Mouse (Mus musculus) gastrocnemius, postnatal 36 days (tissue): ENCODE results near the gene Bmp8b. TPM values are rescaled to one million over a fixed set of nuclear protein-coding genes. Genes with fewer than 3 reads are reported as not detected.
A peak's percentile ranks its signal among the peaks of the same experiment; 100 is the strongest.
"Not testable (repeated sequence)": the region's sequence is repeated elsewhere in the genome, so short reads cannot be mapped to it uniquely, and the experiment has no call there.

ENCODE experiments used
- DNase-seq, 2 experiments: peaks; one replicate each; pipeline ENCODE4 v3.0.0; 2022
- intact Hi-C: fragments of 180-260 bp; cut with DNase I; formaldehyde crosslinking; loops from one replicate; pipeline ENCODE4 v1.15.1; 2025
- total RNA-seq, 2 experiments: library from RNA; stranded (reverse); gene quantifications; 2 replicates each; pipeline ENCODE4 v1.2.3; 2021

Gene Bmp8b
- total RNA-seq, 2 experiments from 2014 or later, result not detected

DNA sequence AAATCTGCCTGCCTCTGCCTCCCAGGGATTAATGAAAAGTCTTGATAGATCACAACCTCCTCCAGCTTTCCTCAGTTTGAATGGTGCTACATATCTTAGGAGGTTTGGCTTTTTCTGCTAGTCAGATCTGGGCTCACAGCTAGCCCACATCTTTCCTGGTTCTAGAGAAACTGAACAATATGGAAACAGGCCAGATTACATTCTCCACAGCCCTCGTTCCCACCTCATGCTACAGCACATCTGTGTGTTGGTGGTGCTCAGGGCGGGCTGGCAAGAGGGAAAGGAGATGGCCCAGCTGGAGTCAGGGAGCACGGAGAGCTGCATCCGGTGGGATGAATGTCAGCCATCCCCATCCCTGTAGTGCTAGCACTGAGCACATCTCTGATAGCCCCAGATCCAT is 5.8 kb downstream of the Bmp8b start:
- no peak for DNase-seq
- intact Hi-C loops, result no loop called here

DNA sequence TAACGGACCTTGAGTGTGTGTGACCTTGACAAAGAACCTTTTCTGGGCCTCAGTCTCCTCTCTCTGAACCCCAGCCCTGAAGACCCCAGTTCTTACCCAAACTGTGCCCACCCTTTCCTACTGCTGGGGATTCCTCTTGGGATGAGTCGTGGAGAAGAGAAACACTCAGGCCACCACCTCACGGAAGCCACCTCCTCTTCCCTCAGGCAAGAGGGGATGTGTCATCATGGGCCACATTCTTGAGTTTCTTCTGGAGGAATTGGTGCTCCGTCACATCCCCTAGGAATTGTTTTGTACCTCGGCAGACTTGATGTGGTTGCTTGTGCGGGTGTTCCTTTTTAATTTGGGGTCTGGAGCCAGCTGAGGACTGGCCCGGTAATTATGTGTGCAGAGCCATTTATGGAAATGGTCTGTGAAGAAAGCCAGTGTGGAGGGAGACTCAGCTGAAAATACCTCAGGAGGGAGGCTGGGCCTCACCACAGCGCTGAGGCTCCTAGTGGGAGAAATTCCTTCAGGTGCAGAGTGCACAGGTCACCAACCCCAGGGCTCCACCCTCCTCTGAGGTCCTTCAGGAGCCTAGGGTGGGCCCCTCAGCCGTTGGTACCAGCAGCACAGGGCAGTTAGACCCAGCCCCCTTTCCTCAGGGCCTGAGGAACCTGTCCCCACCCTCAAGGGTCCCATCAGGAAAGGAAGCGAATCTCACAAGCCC is 6.5 kb downstream of the Bmp8b start:
- intact Hi-C loops, DNase-seq: not testable (repeated sequence)

DNA sequence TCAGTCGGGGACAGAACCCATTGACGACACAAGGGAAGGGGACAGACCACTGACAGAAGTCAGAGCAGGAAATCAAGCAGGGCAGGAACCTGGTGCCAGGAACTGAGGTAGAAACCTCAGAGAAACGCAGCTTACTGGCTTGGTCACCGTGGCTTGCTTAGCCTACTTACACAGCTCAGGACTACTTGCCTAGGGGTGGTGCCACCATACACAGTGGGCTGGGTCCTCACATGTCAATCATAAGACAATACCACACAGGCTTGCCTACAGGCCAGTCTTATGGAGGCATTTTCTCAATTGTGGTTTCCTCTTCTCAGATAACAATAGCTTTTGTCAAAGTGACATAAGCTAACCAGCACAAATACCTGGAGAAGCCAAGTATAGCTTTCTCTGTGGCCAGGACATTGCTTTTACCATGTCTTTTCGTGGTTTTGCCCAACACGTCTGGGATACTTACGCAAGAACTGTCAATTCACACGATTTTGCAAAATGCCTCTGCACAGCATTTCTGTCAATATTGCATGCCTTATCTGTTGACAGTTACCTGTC is 7.3 kb downstream of the Bmp8b start:
- intact Hi-C loops, result no loop called here
- DNase-seq, result no peak

DNA sequence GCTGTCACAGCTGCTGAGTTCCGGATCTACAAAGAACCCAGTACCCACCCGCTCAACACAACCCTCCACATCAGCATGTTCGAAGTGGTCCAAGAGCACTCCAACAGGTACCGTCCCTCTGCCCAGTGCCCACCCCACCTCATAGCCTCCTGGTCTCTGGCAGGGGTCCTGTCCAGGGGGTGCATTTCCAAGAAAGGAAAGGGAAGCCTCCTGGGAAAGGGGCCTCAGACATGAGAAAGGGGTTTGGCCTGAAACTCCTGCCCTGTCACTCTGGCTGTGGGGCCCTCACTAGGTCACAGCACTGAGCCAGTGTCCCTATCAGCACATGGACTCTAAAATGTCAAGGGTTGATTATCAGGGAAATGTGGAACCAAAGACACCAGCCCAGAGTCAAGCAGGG is 9.7 kb downstream of the Bmp8b start:
- intact Hi-C loops, DNase-seq: not testable (repeated sequence)

DNA sequence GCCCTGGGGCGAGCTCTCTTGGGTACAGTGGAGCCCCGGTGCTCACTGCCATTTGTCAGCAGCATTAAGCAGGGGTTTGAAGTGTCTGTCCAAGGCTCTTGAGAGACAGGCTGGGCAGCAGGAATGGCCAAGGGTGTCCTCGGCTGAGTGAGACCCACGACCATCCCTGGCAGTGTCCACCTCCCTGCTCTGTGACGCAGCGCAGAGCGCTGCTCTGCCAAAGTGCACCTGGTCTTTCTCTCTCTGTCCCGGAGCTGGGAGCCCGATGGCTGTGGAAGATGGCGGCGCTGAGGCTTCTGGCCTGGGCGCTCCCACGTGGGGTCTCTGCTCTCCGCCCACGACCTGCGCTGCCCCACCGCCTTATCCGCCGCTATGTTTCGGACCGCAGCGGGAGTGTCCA is 11.0 kb downstream of the Bmp8b start, which contains the start of gene Oxct2b:
Gene Oxct2b (plus strand): TSS at position 256 of the 400 bp plus-strand sequence.
- intact Hi-C loops, result no loop called here
- no peak for DNase-seq

DNA sequence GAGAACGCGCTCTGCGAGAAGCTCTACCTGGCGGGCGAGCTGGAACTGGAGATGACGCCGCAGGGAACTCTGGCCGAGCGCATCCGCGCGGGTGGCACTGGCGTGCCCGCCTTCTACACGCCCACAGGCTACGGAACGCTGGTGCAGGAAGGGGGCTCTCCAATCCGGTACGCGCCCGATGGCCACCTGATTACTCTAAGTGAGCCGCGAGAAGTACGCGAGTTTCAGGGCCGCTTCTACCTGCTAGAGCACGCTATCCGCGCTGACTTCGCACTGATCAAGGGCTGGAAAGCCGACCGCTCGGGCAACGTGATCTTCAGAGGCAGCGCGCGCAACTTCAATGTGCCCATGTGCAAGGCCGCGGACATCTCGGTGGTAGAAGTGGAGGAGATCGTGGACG is 11.7 kb downstream of the Bmp8b start:
- intact Hi-C loops, DNase-seq: not testable (repeated sequence)

DNA sequence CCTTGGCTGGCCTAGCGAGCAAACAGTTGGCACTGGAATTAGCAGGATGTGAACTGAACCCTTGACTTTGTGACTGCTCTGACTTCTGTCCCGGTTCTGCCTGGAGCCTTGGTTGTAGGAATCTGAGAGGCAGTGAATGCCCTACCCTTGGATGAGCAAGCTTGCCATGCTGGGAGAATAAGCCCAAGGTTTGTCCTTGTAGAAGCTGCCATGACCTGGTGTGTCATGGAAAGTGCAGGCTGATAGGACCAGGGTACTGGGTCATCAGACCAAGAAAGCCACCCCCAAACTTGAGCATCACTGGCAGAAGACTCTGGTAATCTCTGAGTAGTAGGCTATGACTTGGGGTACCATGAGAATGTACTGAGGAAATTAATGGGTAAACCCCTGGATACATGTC is 16.3 kb downstream of the Bmp8b start:
- intact Hi-C loops, result no loop called here
- DNase-seq, result no peak

DNA sequence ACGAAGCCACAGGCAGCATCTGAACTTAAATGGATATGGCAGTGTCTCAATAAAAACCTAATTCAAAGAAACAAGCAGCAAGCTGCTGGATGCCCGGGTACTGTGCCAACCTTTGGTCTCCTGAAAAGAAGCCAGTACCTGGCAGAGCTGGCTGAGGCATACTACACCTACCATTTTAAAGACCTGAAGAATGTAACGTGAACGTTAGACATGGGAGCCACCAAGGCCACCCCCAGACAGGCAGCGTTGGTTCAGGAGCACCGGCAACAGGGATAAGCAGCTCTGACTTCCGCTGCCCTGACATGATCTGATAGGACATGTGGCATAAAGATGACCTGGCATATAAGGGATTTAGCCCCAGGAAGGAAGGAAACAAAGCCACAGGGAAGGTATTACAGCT is 21.7 kb downstream of the Bmp8b start:
- no peak for DNase-seq
- intact Hi-C loops, result no loop called here

DNA sequence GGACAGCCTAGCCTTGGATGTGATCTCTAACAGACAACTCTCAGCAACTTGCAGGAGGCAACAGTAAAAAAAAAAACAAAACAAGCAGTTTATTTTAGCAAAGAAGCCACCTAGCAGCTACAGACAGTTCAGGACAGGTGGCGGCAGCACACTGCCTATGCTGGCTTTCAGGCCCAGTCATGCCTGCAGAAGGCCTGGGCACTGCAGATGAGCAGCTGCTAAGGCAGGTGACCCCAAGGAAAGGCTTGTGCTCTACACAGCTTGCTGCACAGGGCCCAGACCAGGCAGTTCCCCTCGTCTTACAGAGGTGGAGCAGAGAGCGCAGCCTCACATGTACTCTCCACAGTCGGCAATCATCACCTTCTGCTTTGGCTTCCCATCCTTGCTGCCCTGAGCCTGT is 22.1 kb downstream of the Bmp8b start:
- DNase-seq, result no peak
- intact Hi-C loops, result no loop called here

DNA sequence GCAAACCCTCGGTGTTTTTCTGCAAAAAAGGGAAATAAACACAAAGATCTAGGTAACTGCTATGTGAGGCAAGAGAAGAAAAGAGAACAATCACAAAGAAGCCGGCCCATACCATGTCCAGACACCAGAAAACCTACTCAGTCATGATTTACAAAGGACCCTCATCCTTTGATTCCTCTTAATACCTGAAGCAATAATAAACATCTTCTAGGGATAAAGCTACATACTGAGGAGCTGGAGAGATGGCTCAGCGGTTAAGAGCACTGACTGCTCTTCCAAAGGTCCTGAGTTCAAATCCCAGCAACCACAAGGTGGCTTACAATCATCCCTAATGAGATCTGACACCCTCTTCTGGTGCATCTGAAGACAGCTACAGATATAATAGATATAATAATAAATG is 32.6 kb downstream of the Bmp8b start:
- no peak for DNase-seq
- intact Hi-C loops, result no loop called here

DNA sequence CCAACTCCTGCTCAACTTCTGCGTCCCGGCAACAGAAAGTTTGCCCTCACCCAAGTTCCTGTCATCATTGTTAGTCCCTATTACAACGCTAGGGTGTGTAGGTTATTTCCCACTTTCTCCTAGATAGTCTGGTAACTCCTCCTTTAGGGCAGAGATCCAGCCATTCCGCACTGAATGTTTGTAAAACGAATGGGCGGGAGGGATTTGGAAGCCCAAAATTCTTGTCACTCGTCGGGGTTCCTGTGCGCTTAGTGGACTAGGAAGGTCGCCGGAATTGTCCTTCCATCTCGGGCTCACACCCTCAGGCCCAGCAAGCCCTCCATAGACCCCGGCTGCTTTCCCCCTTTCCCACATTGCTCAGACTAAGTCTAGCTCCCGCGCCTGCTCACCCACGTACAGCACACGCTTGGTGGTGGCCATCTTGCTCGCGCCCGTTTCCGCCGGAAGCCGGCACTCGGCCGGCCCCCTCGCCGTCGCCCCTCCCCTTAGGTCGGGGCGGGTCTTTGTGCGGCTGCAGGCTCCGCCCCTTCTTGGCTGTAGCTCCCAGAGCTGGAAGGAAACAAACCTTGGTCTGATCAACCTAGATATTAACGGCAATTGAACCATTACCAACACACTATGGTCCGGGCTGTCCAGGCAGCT is 34.7 kb downstream of the Bmp8b start, which contains the start of gene Ppie:
Gene Ppie (minus strand): TSS at position 439 of the 642 bp plus-strand sequence.
- DNase-seq, result peak; percentile 71 to 78
- intact Hi-C loops, result no loop called here

DNA sequence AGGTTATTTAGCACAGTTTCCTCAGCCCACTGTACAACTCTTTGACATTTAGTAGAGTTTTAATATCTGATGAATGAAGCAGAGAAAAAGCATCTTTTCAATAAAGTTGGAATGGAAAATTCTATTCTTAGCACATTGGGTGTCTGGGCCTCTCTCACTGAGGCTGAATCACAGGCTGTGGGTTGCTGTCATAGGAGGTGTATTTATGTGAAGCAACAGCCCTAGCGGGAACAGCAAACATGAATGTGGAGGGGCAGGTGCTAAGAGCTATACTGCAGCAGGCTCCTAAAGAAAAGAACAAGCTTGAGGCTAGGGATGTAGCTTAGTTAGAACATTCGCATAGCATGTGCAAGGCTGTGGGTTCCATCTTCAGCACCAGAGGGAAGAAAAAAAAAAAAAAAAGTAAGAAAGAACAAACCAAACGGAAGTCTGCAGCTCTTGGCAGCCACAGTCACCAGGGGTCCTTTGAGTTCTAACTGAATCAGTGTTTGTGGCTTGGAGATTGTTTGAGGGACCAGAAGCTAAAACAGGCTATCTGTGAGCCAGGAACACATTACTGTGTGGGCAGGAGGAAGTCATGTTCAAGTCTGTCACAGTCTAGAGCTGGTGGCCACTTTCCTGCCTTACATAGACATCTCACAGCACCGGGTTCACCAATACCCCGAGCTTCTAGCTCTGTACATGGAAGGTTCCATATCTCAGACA is 42.6 kb downstream of the Bmp8b start:
- no peak for DNase-seq
- intact Hi-C loops, result no loop called here

DNA sequence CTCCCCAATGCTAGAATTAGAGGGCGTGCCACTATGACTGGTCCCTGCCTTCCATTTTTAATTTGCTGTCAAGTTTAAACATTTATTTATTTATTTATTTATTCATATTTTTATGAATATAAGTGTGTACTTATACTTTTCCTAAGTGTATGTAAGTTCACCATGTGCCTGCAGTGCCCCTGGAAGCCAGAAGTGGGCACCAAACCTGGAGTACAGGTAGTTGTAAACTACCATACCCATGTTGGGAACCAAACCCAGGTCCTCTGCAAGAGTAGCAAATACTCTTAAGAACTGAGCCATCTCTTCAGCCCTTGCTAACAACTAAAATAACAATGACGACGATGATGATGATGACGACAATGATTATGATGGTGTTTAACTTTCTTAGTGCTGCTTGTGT is 47.0 kb downstream of the Bmp8b start:
- intact Hi-C loops, result loop anchor here (2.0 kb wide), 1 partner anchor 103 kb away; no protein-coding TSS in a partner anchor
- no peak for DNase-seq

DNA sequence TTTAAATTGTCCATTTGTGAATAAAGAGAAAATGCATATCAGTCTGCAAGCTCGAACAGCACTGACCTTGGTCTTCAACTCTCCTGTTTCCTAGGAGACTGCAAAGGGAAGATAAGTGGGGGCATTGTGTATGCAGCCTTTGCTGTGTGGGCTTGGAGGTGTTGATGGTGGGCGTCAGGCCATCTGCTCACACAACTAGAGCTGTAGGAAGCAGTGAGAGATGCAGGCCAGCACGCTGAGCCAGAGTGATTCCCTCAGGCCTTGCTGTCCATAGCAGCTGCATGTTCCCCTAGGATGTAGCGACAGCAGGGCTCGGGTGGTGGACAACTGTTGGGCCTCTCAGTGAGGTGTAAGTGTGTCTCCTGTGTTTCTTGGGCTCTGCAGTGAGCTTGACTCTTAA is 48.0 kb downstream of the Bmp8b start:
- intact Hi-C loops, result loop anchor here (2.0 kb wide), 1 partner anchor 102 kb away; no protein-coding TSS in a partner anchor
- no peak for DNase-seq

DNA sequence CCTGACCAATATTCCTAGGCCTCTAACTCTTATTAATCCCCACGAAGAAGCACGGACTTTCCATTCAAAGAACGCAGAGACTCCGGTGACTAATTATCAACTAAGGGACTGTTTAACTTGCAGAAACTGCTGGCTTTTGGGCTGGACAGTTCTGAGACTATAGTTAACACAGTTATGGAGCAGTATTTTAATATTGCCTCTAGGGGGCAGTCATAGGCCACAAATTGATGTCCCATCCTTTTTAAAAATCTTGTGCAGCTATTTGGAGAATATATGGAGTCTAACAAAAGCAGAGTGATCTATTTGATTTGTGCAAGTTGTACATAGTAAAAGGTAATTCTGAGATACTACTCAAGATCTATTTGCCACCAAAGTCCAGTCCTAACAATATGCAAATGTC is 50.0 kb downstream of the Bmp8b start:
- no peak for DNase-seq
- intact Hi-C loops, result loop anchor here (2.0 to 5.0 kb wide), 2 partner anchors 46 to 62 kb away; partner anchors contain the start of gene Nt5c1a

DNA sequence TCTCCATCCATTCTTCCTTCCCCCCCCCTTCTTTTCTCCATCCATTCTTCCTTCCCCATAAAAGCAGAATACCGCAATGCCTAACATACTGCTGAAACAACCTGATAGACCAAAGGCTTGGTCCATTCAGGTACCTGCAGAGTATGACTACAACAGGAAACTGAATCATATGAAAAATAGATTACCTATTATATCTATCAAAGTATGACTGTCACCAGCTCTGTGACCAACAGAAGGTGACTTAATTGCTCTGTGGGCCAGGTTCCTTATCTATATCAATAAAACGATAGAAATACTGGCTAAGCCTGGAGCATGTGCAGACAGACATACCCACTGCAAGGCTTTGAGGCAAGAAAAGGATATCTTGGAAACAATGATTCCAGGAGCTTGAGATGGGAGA is 50.5 kb downstream of the Bmp8b start:
- intact Hi-C loops, result loop anchor here (2.0 to 5.0 kb wide), 2 partner anchors 45 to 62 kb away; partner anchors contain the start of gene Nt5c1a
- no peak for DNase-seq

DNA sequence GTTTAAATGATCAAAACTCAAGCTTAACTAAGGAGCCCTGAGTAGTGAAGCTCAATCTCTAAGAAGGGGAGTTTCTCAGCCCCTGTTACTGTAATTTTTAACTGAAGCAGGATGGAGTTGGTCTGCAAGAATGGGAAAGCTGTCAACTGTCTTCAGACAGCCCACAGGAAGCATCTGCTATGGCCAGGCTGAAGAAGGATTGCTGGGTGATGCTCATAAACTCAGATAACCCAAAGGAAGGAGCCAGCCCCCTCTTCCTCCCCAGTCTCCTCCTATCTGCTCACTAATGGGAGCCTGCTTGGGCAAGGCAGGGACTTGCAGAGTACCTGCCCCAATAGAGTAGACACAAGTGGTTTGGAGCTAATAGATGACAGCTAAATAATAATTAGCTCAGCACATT is 50.9 kb downstream of the Bmp8b start:
- intact Hi-C loops, result loop anchor here (2.0 to 5.0 kb wide), 2 partner anchors 45 to 61 kb away; partner anchors contain the start of gene Nt5c1a
- no peak for DNase-seq

DNA sequence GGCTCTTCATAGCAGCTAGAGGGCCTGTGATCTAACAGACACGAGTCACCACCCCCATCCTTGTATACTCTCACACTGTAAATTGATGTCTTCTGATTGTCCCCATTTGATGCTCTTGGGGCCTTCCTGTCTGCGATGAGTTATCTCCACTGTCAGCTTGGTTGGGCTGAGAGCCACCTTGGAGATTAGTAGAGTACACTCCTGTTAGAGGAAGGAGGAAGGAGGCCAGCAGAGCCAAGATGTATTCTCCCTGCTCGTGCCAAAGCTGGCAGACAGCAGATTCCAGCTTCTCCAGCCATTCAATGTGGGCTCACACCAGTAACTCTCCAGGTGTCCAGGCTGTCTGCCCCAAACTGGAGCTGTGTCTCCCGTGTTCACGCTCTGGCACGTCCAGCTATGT is 55.6 kb downstream of the Bmp8b start:
- intact Hi-C loops, result no loop called here
- DNase-seq, result no peak

DNA sequence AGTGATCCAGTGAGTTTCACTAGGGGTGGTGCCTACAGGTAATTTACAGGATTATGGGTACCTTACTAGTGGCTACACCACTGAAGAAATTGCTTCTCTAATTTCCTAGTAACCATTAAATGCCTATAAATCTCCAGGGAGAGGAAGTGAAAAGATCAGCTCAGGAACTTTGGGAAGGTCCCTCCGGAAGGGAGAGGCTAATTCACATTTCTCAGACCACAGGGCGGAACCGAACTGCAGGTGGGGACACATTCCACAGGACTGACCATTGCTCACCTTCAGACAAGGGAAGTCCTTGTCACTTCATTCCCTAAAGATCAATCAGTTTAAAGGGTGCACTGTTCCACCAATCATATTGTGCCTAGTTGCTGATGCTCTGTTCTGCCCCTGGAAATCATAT is 56.3 kb downstream of the Bmp8b start:
- intact Hi-C loops, DNase-seq: not testable (repeated sequence)

DNA sequence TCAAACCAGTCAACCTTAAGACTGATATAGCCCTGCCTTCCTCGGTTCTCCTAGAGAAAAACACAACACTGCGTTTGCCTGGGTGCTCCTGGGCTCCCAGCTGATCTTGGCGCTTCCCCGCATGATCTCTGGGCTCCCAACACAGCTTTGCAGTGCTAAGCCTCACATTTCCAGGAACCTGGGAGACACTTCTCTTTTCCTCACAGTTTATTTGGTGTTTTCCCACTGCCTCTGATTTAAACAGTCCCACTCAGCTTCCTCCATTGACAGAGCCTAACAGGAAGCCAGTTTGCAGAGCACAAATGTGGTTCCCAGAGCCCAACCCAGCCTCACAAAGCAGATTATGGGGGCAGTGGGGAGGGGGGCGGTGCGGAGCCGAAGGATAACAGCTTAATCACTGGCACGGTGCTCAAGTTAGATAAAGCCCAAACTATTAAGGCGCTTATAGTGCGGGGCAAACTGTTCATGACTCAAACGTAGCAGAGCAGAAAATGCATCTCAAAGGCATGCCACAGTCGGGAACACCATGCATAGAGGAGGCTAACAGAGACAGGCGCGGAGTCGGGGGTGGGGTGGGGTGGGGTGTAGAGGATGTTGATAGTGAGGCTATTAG is 57.4 kb downstream of the Bmp8b start:
- intact Hi-C loops, result no loop called here
- DNase-seq, result no peak
